Comparison of ENCODE assay signal across 15 mouse cellular contexts in the genomic region with DNA sequence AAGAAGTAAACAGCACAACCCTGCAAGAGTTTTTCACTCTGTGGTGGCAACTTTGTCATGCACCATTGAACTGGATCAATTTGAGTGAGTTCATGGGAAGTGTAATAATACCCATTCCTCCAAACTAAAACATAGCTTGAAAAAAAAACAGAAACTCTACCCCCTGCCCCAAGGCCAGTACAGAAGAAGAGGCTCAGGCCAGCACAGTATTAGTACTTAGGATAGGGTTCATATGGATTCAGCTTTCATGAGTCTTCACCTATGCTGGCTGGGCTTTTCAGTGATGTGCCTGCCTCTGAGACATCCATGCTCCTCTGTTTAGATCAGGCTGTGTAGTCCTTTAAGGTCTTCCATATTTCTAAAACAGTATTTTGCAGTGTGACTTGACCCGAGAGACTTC.
"Had no signal": no experiment of that assay in that cellular context is flagged by ENCODE, and none has a peak within 500 bp of the region (broad histone marks: within the 10 kb centered on the region; RNA-seq: fewer than 3 reads in every experiment).

No protein-coding gene starts in this region.

- H3K9ac ChIP-seq: neural tube, embryonic 15.5 days; stomach, embryonic 15.5 days had no signal

- H3K27me3 ChIP-seq: neural tube, embryonic 15.5 days; stomach, embryonic 15.5 days had no signal

- H3K36me3 ChIP-seq: neural tube, embryonic 15.5 days; stomach, embryonic 15.5 days had no signal

- H3K4me2 ChIP-seq: neural tube, embryonic 15.5 days; stomach, embryonic 15.5 days had no signal

- DNase-seq: retina, postnatal 1 day; right cerebral cortex, adult 18-20 months; right cerebral cortex, postnatal 14 days; right cerebral cortex, postnatal 25 days; right cerebral cortex, postnatal 4 days; spleen, adult 18-20 months; thymus, adult 18-20 months; thymus, adult 2 months; thymus, postnatal 14 days; thymus, postnatal 25 days; thymus, postnatal 36 days; thymus, postnatal 4 days had no signal

- H3K9me3 ChIP-seq: neural tube, embryonic 15.5 days; stomach, embryonic 15.5 days had no signal

- H3K4me3 ChIP-seq: neural tube, embryonic 15.5 days; stomach, embryonic 15.5 days had no signal

- H3K27ac ChIP-seq: neural tube, embryonic 15.5 days; stomach, embryonic 15.5 days; stomach, postnatal 0 days had no signal

- H3K4me1 ChIP-seq: neural tube, embryonic 15.5 days; stomach, embryonic 15.5 days had no signal
